Mouse (Mus musculus) T-cell, adult 66 days (primary cell): Measurements from ENCODE around the gene Tom1l1. TPM values are rescaled to one million over a fixed set of nuclear protein-coding genes. Genes with fewer than 3 reads are reported as not detected.

Experiments used
- total RNA-seq, 2 experiments: library from RNA; stranded (reverse); gene quantifications; 3 replicates in 1 of 2; 4 replicates in 1 of 2; pipeline ENCODE4 v1.2.4; 2023

The Tom1l1 gene
- under 1 TPM in 1 of 2 experiments, not detected in 1; 0.30 TPM for total RNA-seq

GRCm38 (mm10) chr11:90687460-90688416 lies at the start of gene Tom1l1:
Gene Tom1l1, minus strand, starts transcription at chr11:90688366.

GRCm38 (mm10) chr11:90637440-90638311 lies 50.5 kb downstream of the Tom1l1 start, which contains the start of the genes Stxbp4 and Cox11:
Gene Stxbp4, minus strand, starts transcription at chr11:90638084.
Gene Cox11, plus strand, starts transcription at chr11:90638173.

Other genes starting within 250 kb of the Tom1l1 start
- 1 to 10 TPM; 6.5 to 6.8 TPM for gene Stxbp4, start 50.3 kb downstream of the Tom1l1 start, total RNA-seq
- gene Cox11, start 50.2 kb downstream of the Tom1l1 start, total RNA-seq: 10 to 100 TPM; 20.9 to 24.0 TPM